Mouse (Mus musculus): Measurements from ENCODE around the gene Ubac1.

The Ubac1 gene

GRCm38 (mm10) chr2:26030288-26030687 is 8.7 kb upstream of the Ubac1 start:
- in situ Hi-C loops (cut with MboI; ENCODE audit: unreplicated experiment in 2 of 2): loop anchor here in 1 of 2 experiments (25.0 kb wide), 1 partner anchor 532 kb away; no protein-coding TSS in a partner anchor

DNA sequence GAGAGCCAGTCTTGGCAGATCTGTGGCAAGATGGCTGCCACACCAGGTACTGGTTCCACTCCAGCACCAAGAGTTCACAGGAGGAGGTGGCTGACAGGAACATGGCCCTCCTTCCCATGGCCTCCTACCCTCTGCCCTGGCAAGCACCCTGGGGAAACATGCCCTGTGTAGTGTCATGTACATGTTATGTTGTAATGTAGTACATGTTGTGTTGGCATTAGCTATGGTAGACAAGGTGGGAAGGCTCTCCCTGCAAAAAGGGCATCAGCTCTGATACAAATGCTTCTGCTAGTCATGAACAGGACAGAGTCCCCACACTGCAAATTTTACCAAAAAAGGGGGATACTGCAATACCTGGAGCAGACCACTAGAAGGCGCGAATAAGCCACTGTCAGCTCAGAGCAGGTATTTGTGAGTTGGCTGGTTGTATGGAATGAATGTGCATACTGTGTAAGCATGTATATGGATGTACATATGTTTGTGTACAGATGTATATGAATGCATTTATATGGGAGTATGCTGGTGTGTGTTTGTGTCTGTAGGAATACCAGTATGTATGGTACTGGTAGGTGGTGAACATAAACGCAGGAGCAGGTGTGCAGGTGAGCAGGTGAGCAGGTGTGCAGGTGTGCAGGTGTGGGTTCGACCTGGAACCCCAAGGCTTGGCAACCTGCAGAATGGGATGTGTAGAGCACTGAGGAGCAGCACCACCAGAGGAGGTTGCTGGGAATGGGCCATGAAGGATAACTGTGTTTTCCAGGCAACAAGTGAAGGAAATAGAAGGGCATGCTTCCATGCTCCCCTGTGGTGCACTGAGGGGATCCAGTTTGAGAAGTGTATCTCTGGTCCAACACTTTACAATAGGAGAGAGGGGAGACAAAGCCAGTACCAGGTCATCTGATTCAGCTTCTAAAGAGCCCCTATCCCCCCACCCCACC is 2.9 kb upstream of the Ubac1 start:
- in situ Hi-C loops (cut with MboI; ENCODE audit: unreplicated experiment in 2 of 2): loop anchor here (5.0 to 25.0 kb wide), 5 partner anchors 87 to 538 kb away; partner anchors contain the start of gene Sohlh1 (in 1 of the 2)

DNA sequence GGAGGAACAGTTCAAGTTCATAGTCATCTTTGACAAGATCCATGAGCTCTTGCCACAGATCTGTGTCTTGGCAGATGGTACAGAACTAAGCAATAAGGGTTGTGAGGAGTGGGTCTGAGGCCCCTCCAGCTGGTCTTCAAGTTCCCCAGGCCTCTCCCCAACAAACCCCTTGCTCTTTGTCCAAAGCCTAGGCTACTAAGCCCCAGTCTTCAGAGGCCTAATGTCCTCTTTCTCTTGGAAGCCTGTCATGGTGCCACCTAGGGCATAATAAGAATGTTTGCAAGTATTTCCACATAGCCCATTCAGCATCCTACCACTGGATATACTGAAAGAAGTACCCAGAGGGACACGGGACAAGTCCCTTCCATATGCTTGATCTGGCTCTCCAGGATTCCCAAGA is 1.1 kb upstream of the Ubac1 start:
- in situ Hi-C loops (cut with MboI; ENCODE audit: unreplicated experiment in 2 of 2): loop anchor here (5.0 to 10.0 kb wide), 4 partner anchors 85 to 178 kb away; partner anchors contain the start of gene Sohlh1 (in 1 of the 2)

DNA sequence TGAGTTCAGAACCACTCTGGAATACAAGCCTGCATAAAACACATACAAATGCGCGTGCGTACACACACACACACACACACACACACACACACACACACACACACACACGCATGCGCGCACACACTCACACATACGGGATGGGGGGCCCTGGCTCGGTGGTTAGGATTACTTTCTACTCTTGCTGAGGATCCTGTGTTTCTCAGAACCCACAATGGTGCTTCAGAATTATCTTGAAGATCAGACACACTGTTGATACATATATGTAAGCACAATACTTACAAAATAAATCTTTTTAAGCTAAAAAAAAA is 665 bp upstream of the Ubac1 start:
- in situ Hi-C loops (cut with MboI; ENCODE audit: unreplicated experiment in 2 of 2): loop anchor here (5.0 to 10.0 kb wide), 4 partner anchors 85 to 177 kb away; partner anchors contain the start of gene Sohlh1 (in 1 of the 2)

DNA sequence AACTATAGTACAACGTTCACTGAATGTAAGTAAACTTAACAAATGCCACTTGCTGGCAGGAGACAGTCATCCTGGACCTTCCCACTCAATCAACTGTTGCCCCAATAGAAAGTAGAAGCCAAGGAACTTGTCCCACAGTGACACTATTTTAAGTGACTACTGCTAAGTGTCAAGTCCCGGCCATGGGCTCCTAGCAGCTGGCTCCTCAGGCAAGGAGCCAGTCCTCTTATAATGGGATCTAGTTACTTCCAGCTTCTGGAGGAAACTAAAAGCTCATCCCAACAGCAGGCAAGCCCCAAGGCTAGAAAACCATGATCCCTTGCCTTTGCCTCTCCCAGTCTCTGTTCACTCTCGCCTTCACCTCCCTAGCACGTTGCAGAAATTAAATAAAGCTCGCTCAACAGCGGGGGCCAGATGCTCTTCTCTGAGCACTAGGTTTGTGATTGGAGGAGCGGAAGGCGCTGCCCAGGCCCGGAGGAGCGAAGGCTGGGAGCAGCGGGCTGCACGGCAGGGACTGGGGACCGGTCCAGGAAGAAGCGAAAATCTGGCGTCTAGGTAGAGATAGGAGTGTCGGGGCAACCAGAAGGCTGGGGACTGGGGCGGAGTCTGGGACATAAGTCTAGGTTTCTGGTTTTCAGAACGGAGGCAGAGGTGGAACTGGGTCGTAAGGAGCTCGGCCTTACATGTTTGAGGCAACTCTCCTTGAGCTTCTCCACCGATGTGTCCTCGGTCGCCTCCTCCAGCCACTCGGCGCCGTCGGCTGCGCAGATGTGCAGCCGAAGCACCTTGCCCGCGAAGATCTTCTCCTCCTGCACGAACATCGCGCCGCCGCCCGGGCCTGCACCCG is 610 bp downstream of the Ubac1 start:
- in situ Hi-C loops (cut with MboI; ENCODE audit: unreplicated experiment in 2 of 2): loop anchor here (5.0 to 10.0 kb wide), 4 partner anchors 84 to 176 kb away; partner anchors contain the start of gene Sohlh1 (in 1 of the 2)

DNA sequence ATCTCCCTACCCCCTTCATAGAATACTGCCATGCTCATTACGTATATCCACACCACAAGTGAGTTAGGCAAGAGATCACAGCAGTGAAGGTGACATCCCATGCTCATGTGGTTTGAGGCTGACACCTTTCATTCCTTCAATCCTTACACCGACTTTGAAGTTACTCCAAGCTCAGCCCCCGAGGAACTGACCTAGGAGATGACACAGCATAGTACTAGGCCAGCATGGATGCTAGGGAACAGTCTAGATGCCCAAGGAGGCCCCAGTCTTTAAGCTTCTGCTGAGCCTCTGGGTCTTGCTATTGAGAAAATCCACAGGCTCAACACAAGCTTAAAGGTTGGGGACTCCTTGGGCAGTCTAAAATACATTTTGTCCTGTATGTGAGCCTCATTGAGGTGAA is 1.6 kb downstream of the Ubac1 start:
- in situ Hi-C loops (cut with MboI; ENCODE audit: unreplicated experiment in 2 of 2): loop anchor here (5.0 to 10.0 kb wide), 5 partner anchors 38 to 175 kb away; partner anchors contain the start of genes Camsap1 (in 1 of the 2) and Sohlh1 (in 1 of the 2)

DNA sequence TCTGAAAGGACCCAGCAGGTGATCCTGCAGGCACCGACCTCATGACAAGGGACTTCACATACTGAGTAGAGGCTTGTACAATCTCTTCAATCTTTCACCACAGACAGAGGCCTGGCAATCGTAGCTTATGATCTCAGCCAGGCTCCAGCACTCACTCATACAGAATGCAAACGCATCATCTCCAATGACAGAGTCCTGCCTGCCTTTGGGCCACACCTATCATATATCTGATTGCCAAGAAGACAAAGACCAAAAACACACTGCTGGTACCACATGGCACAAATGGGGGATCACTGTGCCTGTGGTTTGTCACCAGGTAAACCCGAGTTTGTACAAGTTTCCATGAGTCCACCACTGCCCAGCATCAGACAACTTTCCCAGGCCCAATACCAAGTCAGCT is 4.2 kb downstream of the Ubac1 start:
- in situ Hi-C loops (cut with MboI; ENCODE audit: unreplicated experiment in 2 of 2): loop anchor here in 1 of 2 experiments (5.0 kb wide), 1 partner anchor 35 kb away; the partner anchor contains the start of gene Camsap1

GRCm38 (mm10) chr2:26013674-26014073 is 7.9 kb downstream of the Ubac1 start:
- in situ Hi-C loops (cut with MboI; ENCODE audit: unreplicated experiment in 2 of 2): no loop called here

- in situ Hi-C loops (cut with MboI; ENCODE audit: unreplicated experiment in 2 of 2): no loop called here
Observed at GRCm38 (mm10) chr2:26011420-26011819, 10.1 kb downstream of the Ubac1 start.

DNA sequence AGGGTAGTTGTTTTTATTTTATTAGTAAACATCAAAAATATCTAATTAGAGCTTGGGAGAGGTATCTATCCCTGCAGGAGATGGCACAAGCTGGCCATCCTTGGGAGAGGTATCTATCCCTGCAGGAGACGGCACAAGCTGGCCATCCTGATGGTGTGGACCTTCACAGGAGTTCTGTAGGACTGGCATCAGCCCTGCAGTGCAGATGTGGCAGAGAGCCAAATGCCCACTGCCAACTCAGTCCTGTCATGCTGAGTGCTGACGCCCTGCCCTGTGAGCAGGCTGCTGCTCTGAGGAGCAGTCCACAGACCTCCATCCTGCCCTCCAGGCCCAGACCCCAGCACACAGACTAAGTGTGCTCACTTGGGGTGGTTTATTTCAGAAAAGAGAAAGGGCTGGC is 19.5 kb downstream of the Ubac1 start:
- in situ Hi-C loops (cut with MboI; ENCODE audit: unreplicated experiment in 2 of 2): no loop called here

DNA sequence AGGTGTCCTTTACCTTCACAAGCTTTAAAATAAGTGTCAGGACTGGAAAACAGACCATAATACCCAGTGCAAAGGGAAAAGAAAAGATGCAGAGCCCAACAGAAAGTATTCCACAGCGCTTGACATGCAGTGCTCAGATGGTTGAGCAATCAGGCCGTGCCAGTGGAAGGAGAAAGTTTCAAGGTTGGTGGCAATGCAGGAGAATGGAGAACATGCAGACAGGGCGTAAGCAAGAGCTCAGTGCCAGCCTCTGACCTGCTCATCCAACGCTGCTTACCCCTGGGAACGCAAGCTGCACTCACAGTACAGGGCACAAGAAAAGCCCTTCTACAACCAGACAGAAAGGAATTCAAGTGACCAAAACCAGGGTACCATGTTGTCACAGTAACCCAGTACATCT is 20.4 kb downstream of the Ubac1 start:
- in situ Hi-C loops (cut with MboI; ENCODE audit: unreplicated experiment in 2 of 2): no loop called here

GRCm38 (mm10) chr2:25997716-25998115 is 23.8 kb downstream of the Ubac1 start:
- in situ Hi-C loops (cut with MboI; ENCODE audit: unreplicated experiment in 2 of 2): no loop called here

GRCm38 (mm10) chr2:25994791-25995190 is 26.8 kb downstream of the Ubac1 start:
- in situ Hi-C loops (cut with MboI; ENCODE audit: unreplicated experiment in 2 of 2): no loop called here

- in situ Hi-C loops (cut with MboI; ENCODE audit: unreplicated experiment in 2 of 2): no loop called here
Observed at GRCm38 (mm10) chr2:25992285-25992684, 29.3 kb downstream of the Ubac1 start.

DNA sequence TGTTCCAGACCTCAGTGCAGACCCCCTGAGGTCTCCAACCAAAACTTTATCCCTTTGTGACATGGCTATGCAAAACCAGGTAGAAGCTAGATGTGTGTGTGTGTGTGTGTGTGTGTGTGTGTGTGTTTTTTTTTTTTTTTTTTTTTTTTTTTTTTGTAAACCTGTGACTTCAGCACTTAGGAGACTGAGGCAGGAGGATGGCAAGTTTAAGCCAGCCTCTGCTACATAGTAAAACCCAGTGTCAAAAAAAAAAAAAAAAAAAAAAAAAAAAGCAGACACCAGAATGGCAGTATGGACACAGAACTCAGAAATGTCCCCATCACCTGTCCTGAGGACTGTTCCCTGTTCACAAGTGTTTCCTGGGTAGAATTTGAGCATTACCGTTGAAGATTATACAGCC is 31.9 kb downstream of the Ubac1 start:
- in situ Hi-C loops (cut with MboI; ENCODE audit: unreplicated experiment in 2 of 2): no loop called here

DNA sequence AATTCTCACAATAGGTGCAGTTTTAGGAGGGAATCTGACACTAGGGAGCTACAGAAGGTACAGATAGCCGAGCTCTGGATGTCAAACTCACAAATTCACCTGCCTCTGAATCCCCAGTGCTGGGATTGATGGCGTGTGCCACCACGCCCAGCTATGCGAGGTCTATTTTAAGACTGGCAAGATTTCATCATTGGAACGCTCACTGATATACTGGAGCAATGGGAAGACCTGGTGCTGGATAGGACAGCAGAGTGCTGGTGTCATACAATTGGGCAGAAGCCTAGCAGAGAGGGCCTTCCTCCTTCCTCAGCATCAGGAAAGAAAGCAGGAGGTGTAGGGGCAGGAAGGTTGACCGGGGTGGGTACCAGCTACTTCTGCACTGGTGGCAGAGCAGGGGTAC is 33.7 kb downstream of the Ubac1 start:
- in situ Hi-C loops (cut with MboI; ENCODE audit: unreplicated experiment in 2 of 2): no loop called here

- in situ Hi-C loops (cut with MboI; ENCODE audit: unreplicated experiment in 2 of 2): no loop called here
Observed at GRCm38 (mm10) chr2:25986601-25987000, 34.9 kb downstream of the Ubac1 start.

- in situ Hi-C loops (cut with MboI; ENCODE audit: unreplicated experiment in 2 of 2): loop anchor here in 1 of 2 experiments (5.0 kb wide), 1 partner anchor 34 kb away; no protein-coding TSS in a partner anchor
Observed at GRCm38 (mm10) chr2:25983159-25983907, 38.2 kb downstream of the Ubac1 start, which contains the start of gene Camsap1. Camsap1 (minus strand) TSS chr2:25983282.

- in situ Hi-C loops (cut with MboI; ENCODE audit: unreplicated experiment in 2 of 2): loop anchor here in 1 of 2 experiments (5.0 kb wide), 1 partner anchor 35 kb away; no protein-coding TSS in a partner anchor
Observed at GRCm38 (mm10) chr2:25982426-25983091, 39.0 kb downstream of the Ubac1 start.

All from v-Abl transformed pro-B cells (cell line).